Mouse (Mus musculus) kidney, adult 18-20 months (tissue): ENCODE measurements around the gene Stat5a.

Experiments
- DNase-seq: peaks from one replicate; pipeline ENCODE4 v3.0.0; 2021

Gene Stat5a

GRCm38 (mm10) chr11:100858935-100859578 is at the start of gene Stat5a:
Gene Stat5a, plus strand, starts transcription at chr11:100859351.
- DNase-seq: peak; percentile 88

- DNase-seq: peak; percentile 50
Observed at GRCm38 (mm10) chr11:100810516-100810915, 48.6 kb upstream of the Stat5a start.

- DNase-seq: no peak
Observed at GRCm38 (mm10) chr11:100811132-100811531, 48.0 kb upstream of the Stat5a start.

- peak; percentile 80 for DNase-seq
Observed at GRCm38 (mm10) chr11:100814498-100814897, 44.7 kb upstream of the Stat5a start.

- DNase-seq: no peak
Observed at GRCm38 (mm10) chr11:100816342-100816741, 42.8 kb upstream of the Stat5a start.

GRCm38 (mm10) chr11:100816801-100817200 is 42.4 kb upstream of the Stat5a start:
- DNase-seq: peak; percentile 70

- DNase-seq: no peak
Observed at GRCm38 (mm10) chr11:100817311-100817710, 41.8 kb upstream of the Stat5a start.

- DNase-seq: no peak
Observed at GRCm38 (mm10) chr11:100818359-100819012, 40.7 kb upstream of the Stat5a start.

- no peak for DNase-seq
Observed at GRCm38 (mm10) chr11:100819048-100819447, 40.1 kb upstream of the Stat5a start.

GRCm38 (mm10) chr11:100819626-100820025 is 39.5 kb upstream of the Stat5a start:
- DNase-seq: no peak

GRCm38 (mm10) chr11:100820047-100820446 is 39.1 kb upstream of the Stat5a start:
- no peak for DNase-seq

GRCm38 (mm10) chr11:100821605-100822220 is 37.4 kb upstream of the Stat5a start:
- DNase-seq: no peak

- peak; percentile 50 for DNase-seq
Observed at GRCm38 (mm10) chr11:100822365-100822764, 36.8 kb upstream of the Stat5a start.

GRCm38 (mm10) chr11:100823543-100824313 is 35.4 kb upstream of the Stat5a start:
- no peak for DNase-seq

GRCm38 (mm10) chr11:100824496-100824895 is 34.7 kb upstream of the Stat5a start:
- DNase-seq: no peak

GRCm38 (mm10) chr11:100825451-100825850 is 33.7 kb upstream of the Stat5a start:
- no peak for DNase-seq

- DNase-seq: no peak
Observed at GRCm38 (mm10) chr11:100826161-100826866, 32.8 kb upstream of the Stat5a start.

GRCm38 (mm10) chr11:100828676-100829151 is 30.4 kb upstream of the Stat5a start:
- DNase-seq: no peak

- DNase-seq: no peak
Observed at GRCm38 (mm10) chr11:100829691-100830090, 29.5 kb upstream of the Stat5a start.

GRCm38 (mm10) chr11:100831396-100831795 is 27.8 kb upstream of the Stat5a start:
- DNase-seq: no peak

GRCm38 (mm10) chr11:100833466-100833865 is 25.7 kb upstream of the Stat5a start:
- DNase-seq: peak; percentile 60

- DNase-seq: no peak
Observed at GRCm38 (mm10) chr11:100836923-100837702, 22.0 kb upstream of the Stat5a start.
